Mouse (Mus musculus): Measurements from ENCODE around the gene Rgma.

- no peak for TF ChIP-seq CTCF (IDR thresholded peaks at IDR 0.05)
- no peak for TF ChIP-seq EP300 (IDR thresholded peaks at IDR 0.05)
Measured at GRCm38 (mm10) chr7:73371587-73372321, 3.6 kb upstream of the Rgma start.
